Mouse (Mus musculus) intestine, embryonic 14.5 days (tissue): ENCODE measurements around the gene Hoxd10. TPM values are rescaled to one million over a fixed set of nuclear protein-coding genes. Genes with fewer than 3 reads are reported as not detected.

Source experiments
- ATAC-seq: fragments of 200-750 bp; cut with Nextera tagmentation; replicated peaks from 2 replicates; pipeline ENCODE4 v1.8.0; 2017; ENCODE audit warnings: low read depth, moderate number of reproducible peaks, moderate TSS enrichment, moderate library complexity; ENCODE audit not compliant: low FRiP score, low TSS enrichment
- DNase-seq: peaks from one replicate; pipeline ENCODE4 v3.0.0-alpha.2; 2018; ENCODE audit warnings: low spot score
- H3K27ac ChIP-seq: fragments of 300-500 bp; sonication (generic); 2 replicates; pipeline ENCODE4 v1.5.1; 2014; ENCODE audit warnings: low read depth, mild to moderate bottlenecking, control low read depth
- H3K27me3 ChIP-seq: fragments of 300-500 bp; sonication (generic); replicated peaks from 2 replicates; pipeline ENCODE4 v1.6.1; 2014; ENCODE audit warnings: low read length, control low read depth; ENCODE audit not compliant: control insufficient read depth, insufficient read depth
- H3K36me3 ChIP-seq: fragments of 300-500 bp; sonication (generic); 2 replicates; pipeline ENCODE4 v1.6.1; 2014; ENCODE audit warnings: low read length, control low read depth; ENCODE audit not compliant: control insufficient read depth, insufficient read depth
- H3K4me1 ChIP-seq: fragments of 300-500 bp; sonication (generic); replicated peaks from 2 replicates; pipeline ENCODE4 v1.6.1; 2014; ENCODE audit warnings: low read length, control low read depth, mixed read lengths; ENCODE audit not compliant: control insufficient read depth, insufficient read depth
- H3K4me2 ChIP-seq: fragments of 300-500 bp; sonication (generic); 2 replicates; pipeline ENCODE4 v1.6.1; 2014; ENCODE audit warnings: low read length
- H3K4me3 ChIP-seq: fragments of 300-500 bp; sonication (generic); 2 replicates; pipeline ENCODE4 v1.5.1; 2014; ENCODE audit warnings: low read depth, low read length, control low read depth, mixed read lengths
- H3K9ac ChIP-seq: fragments of 300-500 bp; sonication (generic); 2 replicates; pipeline ENCODE4 v1.6.1; 2014; ENCODE audit warnings: mild to moderate bottlenecking, low read length
- H3K9me3 ChIP-seq: fragments of 300-500 bp; sonication (generic); 2 replicates; pipeline ENCODE4 v1.6.1; 2016; ENCODE audit warnings: low read length, control low read depth; ENCODE audit not compliant: control insufficient read depth
- WGBS: fragments of 180-500 bp; shearing (Covaris S2); extraction: QIAGEN DNeasy Blood & Tissue Kit; methylation state at CpG from one replicate; pipeline ENCODE4 v1.1.7; 2014; 5-methylcytosine and 5-hydroxymethylcytosine counted together
- polyA plus RNA-seq: library from polyadenylated mRNA; unstranded; fragments of >200 nt; fragmentation: Nextera tagmentation; extraction: Ambion mirVana; gene quantifications from 2 replicates; pipeline ENCODE4 v1.2.1, GENCODE M21; 2014

The Hoxd10 gene
- polyA plus RNA-seq, 1 experiment from 2014 or later = 7.8 TPM

GRCm38 (mm10) chr2:74708676-74709075 lies 17.0 kb downstream of the Hoxd10 start:
- no peaks in the 10 kb centered on the region for H3K36me3 ChIP-seq
- H3K4me3 ChIP-seq = no peak overlapping the region
- DNase-seq (no peak), ATAC-seq (no peak)
- peaks cover 85% of the 10 kb centered on the region for H3K27me3 ChIP-seq
- 37% methylated on average over 4 of the region's 4 CpGs for WGBS
- no peak overlapping the region for H3K27ac ChIP-seq
- no peak overlapping the region for H3K9ac ChIP-seq
- no peaks in the 10 kb centered on the region for H3K9me3 ChIP-seq
- H3K4me2 ChIP-seq = no peak overlapping the region
- H3K4me1 ChIP-seq = no peaks in the 10 kb centered on the region

DNA sequence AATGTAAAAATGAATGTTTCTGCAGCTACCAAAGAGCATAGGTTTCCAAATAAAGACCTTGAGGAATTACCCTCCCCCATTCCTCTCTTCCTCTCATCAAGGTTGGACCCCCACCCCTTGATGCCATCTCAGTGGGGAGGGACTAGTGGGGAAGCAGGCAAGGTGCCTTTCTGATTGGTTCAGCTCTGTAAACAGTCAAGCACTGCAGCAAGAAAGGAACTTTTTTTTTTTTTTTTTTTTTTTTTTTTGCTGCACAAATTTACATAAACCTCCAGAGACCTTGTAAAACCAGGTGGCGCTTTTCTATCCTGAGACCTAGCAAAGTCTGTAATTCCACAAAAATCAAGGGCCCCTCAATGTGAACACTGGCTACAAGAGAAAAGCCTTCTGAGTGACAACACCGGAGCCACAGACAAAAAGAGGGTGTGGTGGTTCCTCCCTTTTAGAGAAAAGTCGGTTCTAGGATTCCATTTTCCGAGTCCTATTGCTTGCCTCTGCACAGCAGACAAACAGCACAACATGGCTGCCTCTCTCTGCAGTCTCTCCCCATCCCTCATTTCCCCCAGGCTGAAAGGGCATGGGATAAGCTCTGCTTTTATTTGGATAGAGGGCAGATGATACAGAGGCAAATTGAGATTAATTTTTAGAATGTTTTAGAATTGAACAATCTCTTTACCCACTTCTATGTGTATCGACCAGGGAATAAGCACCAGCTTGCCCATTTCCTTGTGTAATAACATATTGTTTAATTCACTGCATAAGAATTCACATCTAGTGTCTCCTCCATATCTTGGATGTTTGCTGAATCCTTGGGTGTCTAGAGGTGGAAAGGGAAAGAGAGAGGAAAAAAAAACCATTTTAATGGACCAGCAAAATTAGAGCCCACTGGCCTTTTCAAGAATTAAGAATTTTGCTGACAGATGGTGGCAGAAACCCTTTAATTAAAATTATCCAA lies 18.0 kb downstream of the Hoxd10 start:
- Histone ChIP-seq H3K27me3 (peaks cover 78% of the 10 kb centered on the region), H3K27ac (no peak overlapping the region), H3K4me3 (no peak overlapping the region), H3K4me2 (no peak overlapping the region), H3K9me3 (no peaks in the 10 kb centered on the region), H3K4me1 (no peaks in the 10 kb centered on the region), H3K36me3 (no peaks in the 10 kb centered on the region), H3K9ac (no peak overlapping the region)
- WGBS = 21% methylated on average over 5 of the region's 5 CpGs
- DNase-seq (peak; percentile 59), ATAC-seq (no peak)

GRCm38 (mm10) chr2:74710929-74711543 lies 19.3 kb downstream of the Hoxd10 start:
- Histone ChIP-seq H3K9ac (no peak overlapping the region; the same call in 1 of the 2 replicates), H3K27ac (no peak overlapping the region; the same call in 1 of the 2 replicates), H3K36me3 (no peaks in the 10 kb centered on the region), H3K4me1 (0 out of 2 replicates have a peak, but pooled peaks cover 3% of the 10 kb centered on the region), H3K4me2 (peak overlapping the region; percentile 62), H3K27me3 (peaks cover 74% of the 10 kb centered on the region), H3K9me3 (no peaks in the 10 kb centered on the region), H3K4me3 (peak overlapping the region; percentile 59)
- no peak for DNase-seq
- ATAC-seq = no peak
- WGBS = 2% methylated on average over 16 of the region's 16 CpGs

- Histone ChIP-seq H3K4me3 (peak within 1 kb of the TSS; percentile 59), H3K4me1 (0 out of 2 replicates have a peak, but pooled peaks cover 3% of the 10 kb centered on the region), H3K36me3 (no peaks in the 10 kb centered on the region), H3K27me3 (peaks cover 71% of the 10 kb centered on the region), H3K9ac (peak within 1 kb of the TSS; percentile 51), H3K9me3 (no peaks in the 10 kb centered on the region), H3K4me2 (peak within 1 kb of the TSS; percentile 62), H3K27ac (peak within 1 kb of the TSS; percentile 87)
- DNase-seq (peak; percentile 85), ATAC-seq (peak; percentile 55; the same call in 1 of the 2 replicates)
- under 1% methylated on average over 65 of the region's 65 CpGs for WGBS
These were observed 20.2 kb downstream of the Hoxd10 start, which contains the start of the genes Hoxd3 and Hoxd4 for GRCm38 (mm10) chr2:74711721-74712621. Gene Hoxd3, plus strand, starts transcription at chr2:74711927. Gene Hoxd4, plus strand, starts transcription at chr2:74711929.

DNA sequence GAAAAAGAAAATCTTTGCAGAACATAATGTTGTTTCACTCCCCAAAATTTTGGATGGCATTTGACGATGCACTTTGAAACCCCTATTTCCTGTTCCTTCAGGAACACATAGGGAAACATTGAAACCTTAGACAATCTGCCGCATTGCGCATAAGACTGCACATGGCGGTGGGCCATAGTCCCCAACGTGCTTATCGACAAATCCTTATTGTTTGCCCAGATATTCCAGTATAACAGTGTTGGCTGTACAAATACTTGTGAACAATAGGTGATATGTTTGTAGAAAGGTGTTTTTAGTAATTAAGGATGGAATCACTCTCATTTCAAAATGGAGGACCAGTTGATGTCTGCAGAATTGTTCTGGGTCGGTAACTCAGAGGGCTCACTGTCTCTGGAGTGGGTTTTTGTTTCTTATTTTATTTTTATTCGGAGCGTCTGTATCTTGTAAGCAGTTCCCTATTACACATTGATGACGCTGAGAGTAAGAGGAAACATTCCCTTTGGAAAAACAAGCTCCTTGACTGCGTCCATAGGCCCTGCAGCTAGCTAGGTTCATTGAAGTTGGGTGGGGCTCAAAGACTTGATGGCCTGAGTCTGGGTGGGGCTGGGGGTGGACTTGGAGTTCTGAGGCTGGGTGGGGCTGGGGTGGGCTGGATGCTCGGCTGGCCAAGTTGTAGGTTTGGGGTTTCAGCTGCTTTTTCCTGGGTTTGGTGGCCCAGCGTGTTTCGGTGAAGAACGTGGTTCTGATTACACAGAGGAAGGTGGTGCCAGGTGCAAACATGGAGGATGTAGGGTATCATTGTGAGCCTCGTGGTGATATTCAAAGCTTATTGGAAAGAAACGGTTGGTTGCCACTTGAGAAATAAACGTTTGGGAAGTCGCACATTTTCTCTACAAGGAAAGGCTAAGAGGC lies 21.8 kb downstream of the Hoxd10 start:
- no peak for ATAC-seq
- H3K27me3 ChIP-seq = peaks cover 65% of the 10 kb centered on the region
- H3K4me2 ChIP-seq = peak overlapping the region; percentile 62
- peak overlapping the region; percentile 51; the same call in 1 of the 2 replicates for H3K9ac ChIP-seq
- DNase-seq = no peak
- H3K4me3 ChIP-seq = peak overlapping the region; percentile 59
- no peaks in the 10 kb centered on the region for H3K9me3 ChIP-seq
- WGBS = 18% methylated on average over 19 of the region's 19 CpGs
- peak overlapping the region; percentile 1; the same call in 1 of the 2 replicates for H3K27ac ChIP-seq
- H3K36me3 ChIP-seq = no peaks in the 10 kb centered on the region
- H3K4me1 ChIP-seq = 0 out of 2 replicates have a peak, but pooled peaks cover 3% of the 10 kb centered on the region

DNA sequence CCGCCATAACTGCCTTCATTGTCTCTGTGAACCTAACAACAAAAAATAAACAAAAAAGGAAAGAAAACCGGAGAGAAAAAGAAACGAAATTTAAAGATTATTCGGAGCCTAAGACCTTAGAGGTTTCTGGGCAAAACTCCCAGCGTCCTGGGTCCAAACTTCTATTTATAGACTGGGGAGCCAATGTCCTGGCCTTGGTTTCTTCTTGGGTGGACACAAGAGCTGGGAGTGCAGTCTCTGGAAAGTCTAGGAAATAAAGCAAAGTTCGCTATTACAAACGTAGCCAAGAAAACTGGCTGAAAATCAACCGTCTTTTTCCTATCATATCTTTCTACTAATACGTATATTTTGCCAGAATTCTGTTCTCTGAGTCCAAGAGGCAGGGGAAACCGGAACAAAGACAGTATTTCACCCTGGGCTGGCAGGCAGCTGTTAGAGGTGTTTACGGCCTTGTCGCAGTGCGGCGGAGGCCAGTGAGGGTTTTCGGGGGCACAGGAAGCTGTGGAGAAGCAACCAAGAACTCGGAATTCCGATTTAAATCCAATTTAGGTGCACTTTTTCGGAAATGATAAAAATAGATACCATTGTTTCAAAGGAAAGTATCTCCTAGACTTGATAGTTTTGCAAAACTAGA lies 22.5 kb downstream of the Hoxd10 start:
- no peak for ATAC-seq
- Histone ChIP-seq H3K4me2 (peak overlapping the region; percentile 62), H3K27me3 (peaks cover 61% of the 10 kb centered on the region), H3K9ac (peak overlapping the region; percentile 23; the same call in 1 of the 2 replicates), H3K9me3 (no peaks in the 10 kb centered on the region), H3K4me1 (0 out of 2 replicates have a peak, but pooled peaks cover 3% of the 10 kb centered on the region), H3K36me3 (no peaks in the 10 kb centered on the region), H3K4me3 (peak overlapping the region; percentile 59), H3K27ac (peak overlapping the region; percentile 1; the same call in 1 of the 2 replicates)
- WGBS = 13% methylated on average over 18 of the region's 18 CpGs
- no peak for DNase-seq

- peaks cover 61% of the 10 kb centered on the region for H3K27me3 ChIP-seq
- peak; percentile 58; the same call in 1 of the 2 replicates for ATAC-seq
- peak overlapping the region; percentile 14; the same call in 1 of the 2 replicates for H3K4me3 ChIP-seq
- WGBS = 3% methylated on average over 14 of the region's 14 CpGs
- H3K27ac ChIP-seq = peak overlapping the region; percentile 1; the same call in 1 of the 2 replicates
- H3K9ac ChIP-seq = peak overlapping the region; percentile 14; the same call in 1 of the 2 replicates
- 0 out of 2 replicates have a peak, but pooled peaks cover 3% of the 10 kb centered on the region for H3K4me1 ChIP-seq
- H3K4me2 ChIP-seq = peak overlapping the region; percentile 62
- no peaks in the 10 kb centered on the region for H3K9me3 ChIP-seq
- no peaks in the 10 kb centered on the region for H3K36me3 ChIP-seq
- DNase-seq = no peak
These were observed 23.2 kb downstream of the Hoxd10 start for GRCm38 (mm10) chr2:74714881-74715280.
